Mouse (Mus musculus) ES-E14 (cell line): ENCODE data around the gene Rps15a. TPM values are rescaled to one million over a fixed set of nuclear protein-coding genes. Genes with fewer than 3 reads are reported as not detected.

ENCODE experiments used
- DNase-seq: peaks from one replicate; pipeline ENCODE4 v3.0.0-alpha.2; 2013; ENCODE audit warnings: low read depth, low spot score
- H3K27ac ChIP-seq: 2 replicates; pipeline ENCODE4 v1.5.1; 2012; ENCODE audit warnings: low read depth, mild to moderate bottlenecking, low read length, moderate library complexity, mixed read lengths; ENCODE audit not compliant: poor library complexity, insufficient read depth, severe bottlenecking
- H3K36me3 ChIP-seq: 2 replicates; pipeline ENCODE4 v1.6.1; 2012; ENCODE audit warnings: mild to moderate bottlenecking, low read length, moderate library complexity, mixed read lengths; ENCODE audit not compliant: control insufficient read depth, poor library complexity, insufficient read depth, severe bottlenecking
- H3K4me1 ChIP-seq, 2 experiments: fragments of 150-350 bp in 1 of 2; sonication (generic) in 1 of 2; 2 replicates each; pipeline ENCODE4 v1.6.1; 2012; ENCODE audit warnings: low read length in 2 of 2, mild to moderate bottlenecking in 1 of 2, mixed read lengths in 1 of 2; ENCODE audit not compliant: control insufficient read depth in 2 of 2, insufficient read depth in 2 of 2, poor library complexity in 1 of 2
- H3K4me3 ChIP-seq, 2 experiments: fragments of 150-350 bp in 1 of 2; sonication (generic) in 1 of 2; 2 replicates each; pipeline ENCODE4 v1.5.1; 2012; ENCODE audit warnings: low read length in 2 of 2, low read depth in 1 of 2, mild to moderate bottlenecking in 1 of 2, mixed read lengths in 1 of 2; ENCODE audit not compliant: insufficient read depth in 1 of 2, poor library complexity in 1 of 2, severe bottlenecking in 1 of 2
- H3K9ac ChIP-seq: 2 replicates; pipeline ENCODE4 v1.6.1; 2012; ENCODE audit warnings: low read depth, mild to moderate bottlenecking, low read length, mixed read lengths; ENCODE audit not compliant: poor library complexity, insufficient read depth, severe bottlenecking
- H3K9me3 ChIP-seq: fragments of 150-350 bp; sonication (generic); 2 replicates; pipeline ENCODE4 v1.6.1; 2012; ENCODE audit warnings: low read depth, mild to moderate bottlenecking, low read length; ENCODE audit not compliant: control insufficient read depth, insufficient read depth
- CHD2 ChIP-seq: IDR thresholded peaks from 2 replicates; pipeline ENCODE4 v1.6.1; 2014; ENCODE audit warnings: mild to moderate bottlenecking, low read depth, low read length, inconsistent platforms
- HCFC1 ChIP-seq: IDR thresholded peaks from 2 replicates; pipeline ENCODE4 v1.6.1; 2012; ENCODE audit warnings: low read length, inconsistent platforms, borderline replicate concordance; ENCODE audit not compliant: insufficient read depth
- MAFK ChIP-seq: IDR thresholded peaks from 2 replicates; pipeline ENCODE4 v1.6.1; 2014; ENCODE audit warnings: mild to moderate bottlenecking, low read depth, low read length, inconsistent platforms; ENCODE audit not compliant: insufficient read depth
- ZC3H11A ChIP-seq: IDR thresholded peaks from 2 replicates; pipeline ENCODE4 v1.6.1; 2012; ENCODE audit warnings: low read depth, mild to moderate bottlenecking, inconsistent platforms, low read length, borderline replicate concordance
- ZNF384 ChIP-seq: IDR thresholded peaks from 2 replicates; pipeline ENCODE4 v1.6.1; 2012; ENCODE audit warnings: low read depth, low read length, inconsistent platforms
- in situ Hi-C, 2 experiments: fragments of 600-800 bp; cut with MboI; formaldehyde crosslinking; loops; one replicate each; pipeline ENCODE4 v1.15.1; 2025; ENCODE audit warnings: low sequenced_read_pairs in 2 of 2, inconsistent platforms in 1 of 2; ENCODE audit not compliant: unreplicated experiment in 2 of 2
- total RNA-seq: library from RNA; depleted of rRNA; stranded (reverse); fragments of 300-350 nt; gene quantifications from 2 replicates; pipeline ENCODE4 v1.2.3, GENCODE M21; 2012; rRNA removed

Gene Rps15a
- total RNA-seq, 1 experiment, result 2,152 TPM

- H3K36me3 ChIP-seq, result no peaks in the 10 kb centered on the region
- TF ChIP-seq MAFK (no peak), ZNF384 (no peak), ZC3H11A (no peak), HCFC1 (no peak), CHD2 (no peak)
- in situ Hi-C loops, result no loop called here
Measured at GRCm38 (mm10) chr7:118097615-118098014, 18.4 kb downstream of the Rps15a start.

GRCm38 (mm10) chr7:118079987-118080386, 36.0 kb downstream of the Rps15a start:
- DNase-seq, result no peak
- Histone ChIP-seq H3K4me1 (no peaks in the 10 kb centered on the region), H3K36me3 (no peaks in the 10 kb centered on the region), H3K27ac (no peak overlapping the region), H3K9ac (no peak overlapping the region), H3K9me3 (no peaks in the 10 kb centered on the region), H3K4me3 (no peak overlapping the region)
- in situ Hi-C loops, result no loop called here
- TF ChIP-seq CHD2, result no peak
- TF ChIP-seq MAFK, result no peak
- TF ChIP-seq ZNF384, result no peak
- TF ChIP-seq HCFC1, result no peak
- no peak for TF ChIP-seq ZC3H11A

More at GRCm38 (mm10) chr7:118097615-118098014, 18.4 kb downstream of the Rps15a start:
- Histone ChIP-seq H3K4me3 (no peak overlapping the region), H3K27ac (no peak overlapping the region), H3K9me3 (no peaks in the 10 kb centered on the region), H3K4me1 (peaks cover 0 to 5% of the 10 kb centered on the region in 2 experiments; a peak in 2 of 4 replicates), H3K9ac (no peak overlapping the region)
- DNase-seq, result no peak

GRCm38 (mm10) chr7:118079097-118079496, 36.9 kb downstream of the Rps15a start:
- TF ChIP-seq CHD2, result no peak
- no peak for TF ChIP-seq MAFK
- no peak for TF ChIP-seq HCFC1
- TF ChIP-seq ZC3H11A, result no peak
- no peak for TF ChIP-seq ZNF384
- no peaks in the 10 kb centered on the region for H3K9me3 ChIP-seq
- peak; percentile 13 for DNase-seq
- in situ Hi-C loops, result no loop called here
- no peaks in the 10 kb centered on the region for H3K36me3 ChIP-seq
- H3K27ac ChIP-seq, result no peak overlapping the region
- H3K9ac ChIP-seq, result no peak overlapping the region
- H3K4me3 ChIP-seq, result no peak overlapping the region
- no peaks in the 10 kb centered on the region for H3K4me1 ChIP-seq

GRCm38 (mm10) chr7:118067261-118067660, 48.7 kb downstream of the Rps15a start:
- H3K9me3 ChIP-seq, result no peaks in the 10 kb centered on the region
- H3K9ac ChIP-seq, result no peak overlapping the region
- no peaks in the 10 kb centered on the region for H3K4me1 ChIP-seq
- no peak for TF ChIP-seq MAFK
- no peak for TF ChIP-seq ZNF384
- TF ChIP-seq HCFC1, result no peak
- TF ChIP-seq CHD2, result no peak
- TF ChIP-seq ZC3H11A, result no peak
- in situ Hi-C loops, result no loop called here
- no peak for DNase-seq
- H3K27ac ChIP-seq, result no peak overlapping the region
- H3K36me3 ChIP-seq, result no peaks in the 10 kb centered on the region
- no peak overlapping the region for H3K4me3 ChIP-seq

GRCm38 (mm10) chr7:118056300-118056699, 59.7 kb downstream of the Rps15a start:
- in situ Hi-C loops, result no loop called here
- Histone ChIP-seq H3K36me3 (no peaks in the 10 kb centered on the region), H3K27ac (no peak overlapping the region)

More at GRCm38 (mm10) chr7:118056300-118056699, 59.7 kb downstream of the Rps15a start:
- TF ChIP-seq MAFK (no peak), HCFC1 (no peak), ZNF384 (no peak), ZC3H11A (peak; percentile 89), CHD2 (no peak)
- Histone ChIP-seq H3K9me3 (no peaks in the 10 kb centered on the region), H3K4me3 (no peak overlapping the region), H3K4me1 (no peaks in the 10 kb centered on the region), H3K9ac (no peak overlapping the region)
- peak; percentile 27 for DNase-seq

Other genes starting within 250 kb of the Rps15a start
- gene Arl6ip1, start 13.5 kb upstream of the Rps15a start, total RNA-seq, result 609 and 926 TPM in 2 replicates
- gene Smg1, start 127.5 kb upstream of the Rps15a start, total RNA-seq, result 55.3 and 61.9 TPM in 2 replicates